Comparison of ENCODE assay signal across 22 mouse cellular contexts in genomic region chr17:44827964-44828363, GRCm38 (mm10). TPM values are rescaled to one million over a fixed set of nuclear protein-coding genes. Genes with fewer than 3 reads are reported as not detected.
DNase-seq lines count a peak whose midpoint lies in the region; ATAC-seq and TF ChIP-seq lines count a peak whose summit lies in the region.
"Had no signal": no experiment of that assay in that cellular context is flagged by ENCODE, and none has a peak within 500 bp of the region (broad histone marks: within the 10 kb centered on the region; RNA-seq: fewer than 3 reads in every experiment).

No protein-coding gene starts in this region.

- H3K9me3 ChIP-seq in stomach, embryonic 15.5 days: no peaks in the 10 kb centered on the region
- no peaks in the 10 kb centered on the region for H3K9me3 ChIP-seq in stomach, postnatal 0 days (ENCODE audit: control insufficient read depth, low read length)
- no peaks in the 10 kb centered on the region for H3K9me3 ChIP-seq in liver, embryonic 15.5 days (replicated peaks)
- H3K9me3 ChIP-seq: forebrain, embryonic 15.5 days; hindbrain, embryonic 12.5 days; midbrain, embryonic 13.5 days had no signal

- no peak for TF ChIP-seq EP300 in stomach, postnatal 0 days (optimal IDR thresholded peaks at IDR 0.05)

- H3K4me2 ChIP-seq in stomach, embryonic 15.5 days: no peak overlapping the region
- no peak overlapping the region for H3K4me2 ChIP-seq in stomach, postnatal 0 days (replicated peaks; ENCODE audit: low read depth)
- peak overlapping the region; percentile 42 for H3K4me2 ChIP-seq in liver, embryonic 15.5 days
- H3K4me2 ChIP-seq: forebrain, embryonic 15.5 days; heart, embryonic 11.5 days; hindbrain, embryonic 12.5 days; midbrain, embryonic 13.5 days had no signal

- H3K9ac ChIP-seq in stomach, embryonic 15.5 days: no peak overlapping the region
- H3K9ac ChIP-seq in stomach, postnatal 0 days (ENCODE audit: low read length): no peak overlapping the region
- H3K9ac ChIP-seq in liver, embryonic 15.5 days: no peak overlapping the region
- H3K9ac ChIP-seq: forebrain, embryonic 15.5 days; hindbrain, embryonic 12.5 days; midbrain, embryonic 13.5 days had no signal

- H3K27me3 ChIP-seq in stomach, embryonic 15.5 days (replicated peaks): no peaks in the 10 kb centered on the region
- H3K27me3 ChIP-seq in stomach, postnatal 0 days (ENCODE audit: control insufficient read depth, insufficient read depth, low read length): no peaks in the 10 kb centered on the region
- H3K27me3 ChIP-seq in liver, embryonic 15.5 days: no peaks in the 10 kb centered on the region
- H3K27me3 ChIP-seq: forebrain, embryonic 15.5 days; hindbrain, embryonic 12.5 days; midbrain, embryonic 13.5 days had no signal

- H3K4me3 ChIP-seq in stomach, embryonic 15.5 days (replicated peaks): no peak overlapping the region
- H3K4me3 ChIP-seq in stomach, postnatal 0 days (ENCODE audit: low read depth, low read length): no peak overlapping the region
- peak overlapping the region; percentile 17; the same call in 1 of the 2 replicates for H3K4me3 ChIP-seq in liver, embryonic 15.5 days (replicated peaks)
- H3K4me3 ChIP-seq: forebrain, embryonic 15.5 days; hindbrain, embryonic 12.5 days; layer of hippocampus, adult 2 months; midbrain, embryonic 13.5 days had no signal

- no peaks in the 10 kb centered on the region for H3K36me3 ChIP-seq in stomach, embryonic 15.5 days
- no peaks in the 10 kb centered on the region for H3K36me3 ChIP-seq in stomach, postnatal 0 days (ENCODE audit: control insufficient read depth, insufficient read depth, low read length)
- no peaks in the 10 kb centered on the region for H3K36me3 ChIP-seq in liver, embryonic 15.5 days (replicated peaks)
- H3K36me3 ChIP-seq: forebrain, embryonic 15.5 days; hindbrain, embryonic 12.5 days; midbrain, embryonic 13.5 days had no signal

- TF ChIP-seq CTCF in stomach, postnatal 0 days (IDR thresholded peaks at IDR 0.05; ENCODE audit: low read depth): no peak

- H3K27ac ChIP-seq in stomach, embryonic 15.5 days: no peak overlapping the region
- no peak overlapping the region for H3K27ac ChIP-seq in stomach, postnatal 0 days (replicated peaks)
- H3K27ac ChIP-seq in liver, embryonic 15.5 days (replicated peaks): peak overlapping the region; percentile 85
- H3K27ac ChIP-seq: forebrain, embryonic 15.5 days; hindbrain, embryonic 12.5 days; layer of hippocampus, adult 2 months; midbrain, embryonic 13.5 days had no signal

- H3K4me1 ChIP-seq in stomach, embryonic 15.5 days: no peaks in the 10 kb centered on the region
- no peaks in the 10 kb centered on the region for H3K4me1 ChIP-seq in stomach, postnatal 0 days (replicated peaks; ENCODE audit: control insufficient read depth, insufficient read depth)
- H3K4me1 ChIP-seq in liver, embryonic 15.5 days (replicated peaks): peaks cover 27% of the 10 kb centered on the region
- H3K4me1 ChIP-seq: forebrain, embryonic 15.5 days; hindbrain, embryonic 12.5 days; midbrain, embryonic 13.5 days had no signal

- no peak for DNase-seq in stomach, postnatal 0 days (ENCODE audit: low spot score)
- no peak for DNase-seq in adrenal gland, postnatal 25 days
- DNase-seq in frontal cortex, postnatal 25 days (ENCODE audit: low spot score in 2 of 2): no peak
- DNase-seq in gastrocnemius, adult 18-20 months (ENCODE audit: low spot score): no peak
- DNase-seq: adrenal gland, adult 8-10 months; cerebellum, postnatal 10 days; gastrocnemius, postnatal 14 days; heart, adult 11 months; heart, postnatal 10 days; kidney, postnatal 25 days; layer of hippocampus, postnatal 36 days; lung, adult 2 months; lung, postnatal 14 days had no signal

- peak; percentile 75; the same call in 1 of the 2 replicates for ATAC-seq in stomach, embryonic 15.5 days (ENCODE audit: insufficient read depth, low FRiP score, low read depth)
- ATAC-seq in stomach, postnatal 0 days (ENCODE audit: low FRiP score, low TSS enrichment): no peak
- ATAC-seq in erythroid progenitor cell, adult 5-6 weeks (replicated peaks; ENCODE audit: low FRiP score, poor library complexity, severe bottlenecking): peak; percentile 94
- ATAC-seq in liver, embryonic 15.5 days (ENCODE audit: insufficient read depth): peak; percentile 91
- ATAC-seq: forebrain, embryonic 15.5 days; intestine, postnatal 0 days; midbrain, embryonic 13.5 days had no signal

- WGBS in stomach, embryonic 15.5 days: 79% methylated on average over 4 of the region's 4 CpGs
- 74% methylated on average over 4 of the region's 4 CpGs for WGBS in stomach, postnatal 0 days
- WGBS in liver, embryonic 15.5 days (ENCODE audit: insufficient replicate concordance): 32% methylated on average over 4 of the region's 4 CpGs

RNA-seq across cellular contexts. Expression of gene Runx2, which starts 13.4 kb away (rescaled TPM):
- polyA plus RNA-seq in stomach, embryonic 15.5 days (2015; fragmentation: Nextera tagmentation; extraction: Ambion mirVana): 1.0 TPM in 2 replicates
- 0.53 and 0.80 TPM in 2 replicates for polyA plus RNA-seq in stomach, postnatal 0 days (2015; fragmentation: Nextera tagmentation; extraction: Ambion mirVana)
- total RNA-seq in erythroid progenitor cell, adult 5-6 weeks (2015; ENCODE audit: low replicate concordance): 2.9 and 4.3 TPM in 2 replicates
- 0.77 TPM in 1 of 2 replicates, not detected in the other for total RNA-seq in erythroid progenitor cell, adult 5-6 weeks (2017; ENCODE audit: low replicate concordance)
- 0.56 and 0.98 TPM in 2 replicates for polyA plus RNA-seq in liver, embryonic 15.5 days (2015; fragmentation: Nextera tagmentation; extraction: Ambion mirVana)
- total RNA-seq in adrenal gland, postnatal 25 days (2021): 48.9 and 60.4 TPM in 2 replicates
- under 1 TPM; 0.37 to 0.76 TPM for total RNA-seq in gastrocnemius, adult 18-20 months (2021)

RNA-seq across cellular contexts. Expression of gene Supt3, which starts 51.0 kb away (rescaled TPM):
- 20.2 and 21.6 TPM in 2 replicates for polyA plus RNA-seq in stomach, embryonic 15.5 days (2015; fragmentation: Nextera tagmentation; extraction: Ambion mirVana)
- 8.9 and 10.7 TPM in 2 replicates for polyA plus RNA-seq in stomach, postnatal 0 days (2015; fragmentation: Nextera tagmentation; extraction: Ambion mirVana)
- 17.7 and 20.5 TPM in 2 replicates for total RNA-seq in erythroid progenitor cell, adult 5-6 weeks (2015; ENCODE audit: low replicate concordance)
- 9.8 and 19.4 TPM in 2 replicates for total RNA-seq in erythroid progenitor cell, adult 5-6 weeks (2017; ENCODE audit: low replicate concordance)
- polyA plus RNA-seq in liver, embryonic 15.5 days (2015; fragmentation: Nextera tagmentation; extraction: Ambion mirVana): 6.5 and 6.6 TPM in 2 replicates
- total RNA-seq in adrenal gland, postnatal 25 days (2021): 25.9 and 26.1 TPM in 2 replicates
- total RNA-seq in gastrocnemius, adult 18-20 months (2021): 10 to 100 TPM; 12.3 to 20.6 TPM
